Mouse (Mus musculus) thymus, postnatal 0 days (tissue): ENCODE results near the gene Atp6v1d. TPM values are rescaled to one million over a fixed set of nuclear protein-coding genes. Genes with fewer than 3 reads are reported as not detected.

ENCODE experiments used
- DNase-seq: peaks from one replicate; pipeline ENCODE4 v3.0.0-alpha.2; 2015; ENCODE audit warnings: low spot score
- polyA plus RNA-seq: library from polyadenylated mRNA; unstranded; fragments of >200 nt; fragmentation: Nextera tagmentation; extraction: Ambion mirVana; gene quantifications from 2 replicates; pipeline ENCODE4 v1.2.1, GENCODE M21; 2015

Atp6v1d gene
- polyA plus RNA-seq, 1 experiment from 2014 or later, result 108 TPM

- no peak for DNase-seq
Measured at GRCm38 (mm10) chr12:78794236-78794635, 67.2 kb downstream of the Atp6v1d start.

GRCm38 (mm10) chr12:78790791-78791190, 70.6 kb downstream of the Atp6v1d start:
- no peak for DNase-seq

Other genes starting within 250 kb of the Atp6v1d start
- not detected in 2 replicates for gene Fam71d, start 170.1 kb downstream of the Atp6v1d start, polyA plus RNA-seq
- gene Mpp5, start 112.7 kb downstream of the Atp6v1d start, polyA plus RNA-seq, result 11.2 and 15.0 TPM in 2 replicates
- gene Eif2s1, start 181 bp upstream of the Atp6v1d start, polyA plus RNA-seq, result 208 and 236 TPM in 2 replicates
- 2.7 and 3.0 TPM in 2 replicates for gene Plek2, start 45.3 kb upstream of the Atp6v1d start, polyA plus RNA-seq
- 27.5 and 27.7 TPM in 2 replicates for gene Tmem229b, start 146.0 kb upstream of the Atp6v1d start, polyA plus RNA-seq
- 0.33 and 0.46 TPM in 2 replicates for gene Plekhh1, start 167.5 kb upstream of the Atp6v1d start, polyA plus RNA-seq
- 18.0 and 19.5 TPM in 2 replicates for gene Pigh, start 228.0 kb upstream of the Atp6v1d start, polyA plus RNA-seq